Mouse (Mus musculus): ENCODE measurements at regions not wholly inside any gene's neighbourhood (a gene's known extent, or its start where the extent isn't known, plus 50 kb on each side); places are given as distances from the start of the nearest gene placed in this dataset.
A peak's percentile ranks its signal among the peaks of the same experiment; 100 is the strongest.

GRCm38 (mm10) chr12:25325901-25326300 is 229.0 kb upstream of the Id2 start:
- 79% methylated on average over 3 of the region's 3 CpGs for WGBS
- no peaks in the 10 kb centered on the region for H3K27me3 ChIP-seq
- H3K4me3 ChIP-seq: no peak overlapping the region
- H3K4me2 ChIP-seq: no peak overlapping the region
- no peaks in the 10 kb centered on the region for H3K36me3 ChIP-seq
- H3K9ac ChIP-seq: no peak overlapping the region
- no peak for ATAC-seq (ENCODE audit: low read depth)
- no peak overlapping the region for H3K27ac ChIP-seq (replicated peaks)
- peaks cover 10% of the 10 kb centered on the region for H3K4me1 ChIP-seq (replicated peaks)
- no peaks in the 10 kb centered on the region for H3K9me3 ChIP-seq

- Histone ChIP-seq H3K9ac (no peak overlapping the region), H3K36me3 (no peaks in the 10 kb centered on the region), H3K27me3 (no peaks in the 10 kb centered on the region), H3K4me3 (no peak overlapping the region), H3K9me3 (no peaks in the 10 kb centered on the region), H3K4me1 (replicated peaks) (no peaks in the 10 kb centered on the region), H3K4me2 (no peak overlapping the region), H3K27ac (replicated peaks) (no peak overlapping the region)
- ATAC-seq (ENCODE audit: low read depth): no peak
- 77% methylated on average over 1 of the region's 1 CpGs for WGBS
Observed at GRCm38 (mm10) chr12:25323171-25323570, 226.2 kb upstream of the Id2 start.

GRCm38 (mm10) chr12:25320262-25320767 is 223.4 kb upstream of the Id2 start:
- ATAC-seq (ENCODE audit: low read depth): no peak
- H3K4me1 ChIP-seq (replicated peaks): no peaks in the 10 kb centered on the region
- no peak overlapping the region for H3K4me2 ChIP-seq
- H3K36me3 ChIP-seq: no peaks in the 10 kb centered on the region
- H3K9me3 ChIP-seq: no peaks in the 10 kb centered on the region
- no peak overlapping the region for H3K27ac ChIP-seq (replicated peaks)
- H3K27me3 ChIP-seq: no peaks in the 10 kb centered on the region
- no peak overlapping the region for H3K9ac ChIP-seq
- H3K4me3 ChIP-seq: no peak overlapping the region
- 92% methylated on average over 3 of the region's 3 CpGs for WGBS

- no peak overlapping the region for H3K4me3 ChIP-seq
Observed at GRCm38 (mm10) chr12:25319846-25320245, 222.9 kb upstream of the Id2 start.

GRCm38 (mm10) chr12:25318072-25318671 is 221.2 kb upstream of the Id2 start:
- H3K4me3 ChIP-seq: no peak overlapping the region
- H3K36me3 ChIP-seq: no peaks in the 10 kb centered on the region
- no peaks in the 10 kb centered on the region for H3K9me3 ChIP-seq
- H3K4me1 ChIP-seq (replicated peaks): no peaks in the 10 kb centered on the region
- H3K4me2 ChIP-seq: no peak overlapping the region
- H3K9ac ChIP-seq: no peak overlapping the region
- 66% methylated on average over 4 of the region's 4 CpGs for WGBS
- H3K27ac ChIP-seq (replicated peaks): no peak overlapping the region
- no peak for ATAC-seq (ENCODE audit: low read depth)
- H3K27me3 ChIP-seq: no peaks in the 10 kb centered on the region

More at GRCm38 (mm10) chr12:25319846-25320245, 222.9 kb upstream of the Id2 start:
- no peaks in the 10 kb centered on the region for H3K27me3 ChIP-seq
- H3K4me1 ChIP-seq (replicated peaks): no peaks in the 10 kb centered on the region
- no peak overlapping the region for H3K27ac ChIP-seq (replicated peaks)
- H3K4me2 ChIP-seq: no peak overlapping the region
- no peak for ATAC-seq (ENCODE audit: low read depth)
- WGBS: 94% methylated on average over 2 of the region's 2 CpGs
- H3K36me3 ChIP-seq: no peaks in the 10 kb centered on the region
- H3K9ac ChIP-seq: no peak overlapping the region
- no peaks in the 10 kb centered on the region for H3K9me3 ChIP-seq

- Histone ChIP-seq H3K4me2 (no peak overlapping the region), H3K9ac (no peak overlapping the region), H3K27me3 (no peaks in the 10 kb centered on the region), H3K4me3 (no peak overlapping the region), H3K36me3 (no peaks in the 10 kb centered on the region), H3K9me3 (no peaks in the 10 kb centered on the region), H3K4me1 (replicated peaks) (no peaks in the 10 kb centered on the region), H3K27ac (replicated peaks) (no peak overlapping the region)
- no peak for ATAC-seq (ENCODE audit: low read depth)
- 88% methylated on average over 1 of the region's 1 CpGs for WGBS
Observed at GRCm38 (mm10) chr12:25315969-25316368, 219.0 kb upstream of the Id2 start.

- H3K27me3 ChIP-seq: no peaks in the 10 kb centered on the region
- no peaks in the 10 kb centered on the region for H3K4me1 ChIP-seq (replicated peaks)
- no peak for ATAC-seq (ENCODE audit: low read depth)
- no peaks in the 10 kb centered on the region for H3K9me3 ChIP-seq
- no peak overlapping the region for H3K9ac ChIP-seq
- no peak overlapping the region for H3K27ac ChIP-seq (replicated peaks)
- no peak overlapping the region for H3K4me2 ChIP-seq
- H3K4me3 ChIP-seq: no peak overlapping the region
- no peaks in the 10 kb centered on the region for H3K36me3 ChIP-seq
Observed at GRCm38 (mm10) chr12:25313212-25313611, 216.3 kb upstream of the Id2 start.

GRCm38 (mm10) chr12:25312390-25312789 is 215.4 kb upstream of the Id2 start:
- no peaks in the 10 kb centered on the region for H3K9me3 ChIP-seq
- H3K4me1 ChIP-seq (replicated peaks): 0 out of 2 replicates have a peak, but pooled peaks cover 2% of the 10 kb centered on the region
- WGBS: 84% methylated on average over 2 of the region's 2 CpGs
- ATAC-seq (ENCODE audit: low read depth): no peak
- H3K4me3 ChIP-seq: no peak overlapping the region
- H3K27ac ChIP-seq (replicated peaks): no peak overlapping the region
- H3K36me3 ChIP-seq: no peaks in the 10 kb centered on the region
- H3K27me3 ChIP-seq: no peaks in the 10 kb centered on the region
- no peak overlapping the region for H3K4me2 ChIP-seq
- no peak overlapping the region for H3K9ac ChIP-seq

GRCm38 (mm10) chr12:25311728-25312127 is 214.8 kb upstream of the Id2 start:
- H3K27ac ChIP-seq (replicated peaks): no peak overlapping the region
- no peak overlapping the region for H3K4me3 ChIP-seq
- H3K9me3 ChIP-seq: no peaks in the 10 kb centered on the region
- no peak overlapping the region for H3K9ac ChIP-seq
- H3K4me2 ChIP-seq: no peak overlapping the region
- WGBS: 88% methylated on average over 7 of the region's 7 CpGs
- no peaks in the 10 kb centered on the region for H3K36me3 ChIP-seq
- 0 out of 2 replicates have a peak, but pooled peaks cover 6% of the 10 kb centered on the region for H3K4me1 ChIP-seq (replicated peaks)
- H3K27me3 ChIP-seq: no peaks in the 10 kb centered on the region
- ATAC-seq (ENCODE audit: low read depth): no peak

GRCm38 (mm10) chr12:25310293-25310946 is 213.5 kb upstream of the Id2 start:
- 0 out of 2 replicates have a peak, but pooled peaks cover 6% of the 10 kb centered on the region for H3K4me1 ChIP-seq (replicated peaks)
- no peaks in the 10 kb centered on the region for H3K36me3 ChIP-seq
- no peak overlapping the region for H3K9ac ChIP-seq
- no peak for ATAC-seq (ENCODE audit: low read depth)
- no peaks in the 10 kb centered on the region for H3K27me3 ChIP-seq
- no peak overlapping the region for H3K4me3 ChIP-seq
- no peaks in the 10 kb centered on the region for H3K9me3 ChIP-seq
- WGBS: 53% methylated on average over 6 of the region's 6 CpGs
- H3K27ac ChIP-seq (replicated peaks): no peak overlapping the region
- no peak overlapping the region for H3K4me2 ChIP-seq

- no peaks in the 10 kb centered on the region for H3K9me3 ChIP-seq
- peaks cover 17% of the 10 kb centered on the region for H3K4me1 ChIP-seq (replicated peaks)
- H3K4me3 ChIP-seq: no peak overlapping the region
- ATAC-seq (ENCODE audit: low read depth): no peak
- H3K4me2 ChIP-seq: no peak overlapping the region
- no peaks in the 10 kb centered on the region for H3K36me3 ChIP-seq
- no peak overlapping the region for H3K9ac ChIP-seq
- H3K27me3 ChIP-seq: no peaks in the 10 kb centered on the region
- no peak overlapping the region for H3K27ac ChIP-seq (replicated peaks)
- 95% methylated on average over 6 of the region's 6 CpGs for WGBS
Observed at GRCm38 (mm10) chr12:25309234-25309633, 212.3 kb upstream of the Id2 start.

- ATAC-seq (ENCODE audit: low read depth): no peak
- H3K9ac ChIP-seq: no peak overlapping the region
- no peaks in the 10 kb centered on the region for H3K36me3 ChIP-seq
- H3K27ac ChIP-seq (replicated peaks): peak overlapping the region; percentile 42; the same call in 1 of the 2 replicates
- H3K4me3 ChIP-seq: no peak overlapping the region
- no peaks in the 10 kb centered on the region for H3K9me3 ChIP-seq
- 86% methylated on average over 12 of the region's 12 CpGs for WGBS
- no peak overlapping the region for H3K4me2 ChIP-seq
- peaks cover 28% of the 10 kb centered on the region for H3K4me1 ChIP-seq (replicated peaks)
- no peaks in the 10 kb centered on the region for H3K27me3 ChIP-seq
Observed at GRCm38 (mm10) chr12:25305764-25306653, 209.1 kb upstream of the Id2 start.
